Mouse (Mus musculus) liver, embryonic 14.5 days (tissue): ENCODE data around the gene H6pd.

Source experiments
- CTCF ChIP-seq: IDR thresholded peaks from 2 replicates; pipeline ENCODE4 v1.5.1; 2016; ENCODE audit warnings: antibody characterized with exemption, low read depth, control low read depth
- EP300 ChIP-seq: IDR thresholded peaks from 2 replicates; pipeline ENCODE4 v1.6.1; 2016; ENCODE audit warnings: antibody characterized with exemption, low read depth

GRCm38 (mm10) chr4:149948119-149948518 lies 60.7 kb downstream of the H6pd start:
- no peak for TF ChIP-seq CTCF
- TF ChIP-seq EP300: no peak
